Mouse (Mus musculus) G1E (cell line): ENCODE measurements at regions not wholly inside any gene's neighbourhood (a gene's known extent, or its start where the extent isn't known, plus 50 kb on each side); places are given as distances from the start of the nearest gene placed in this dataset.

Experiments
- CTCF ChIP-seq: IDR thresholded peaks from 2 replicates; pipeline ENCODE4 v1.5.1; 2012; ENCODE audit warnings: low read depth, low read length, inconsistent platforms, mixed read lengths
- GATA1 ChIP-seq: IDR thresholded peaks from 2 replicates; pipeline ENCODE4 v1.6.1; 2012; ENCODE audit warnings: borderline replicate concordance, low read length, inconsistent platforms, mixed read lengths
- GATA2 ChIP-seq: IDR thresholded peaks from 2 replicates; pipeline ENCODE4 v1.6.1; 2012; ENCODE audit warnings: low read depth, low read length, inconsistent platforms, borderline replicate concordance
- POLR2AphosphoS5 ChIP-seq: IDR thresholded peaks from 2 replicates; pipeline ENCODE4 v1.6.1; 2012; ENCODE audit warnings: low read depth, low read length, inconsistent platforms; ENCODE audit not compliant: insufficient replicate concordance

GRCm38 (mm10) chr12:45177454-45177853 is 102.9 kb upstream of the Stxbp6 start:
- TF ChIP-seq CTCF (no peak), GATA1 (no peak), POLR2AphosphoS5 (no peak), GATA2 (no peak)
